Mouse (Mus musculus): Measurements from ENCODE around the gene Kat2b.

DNA sequence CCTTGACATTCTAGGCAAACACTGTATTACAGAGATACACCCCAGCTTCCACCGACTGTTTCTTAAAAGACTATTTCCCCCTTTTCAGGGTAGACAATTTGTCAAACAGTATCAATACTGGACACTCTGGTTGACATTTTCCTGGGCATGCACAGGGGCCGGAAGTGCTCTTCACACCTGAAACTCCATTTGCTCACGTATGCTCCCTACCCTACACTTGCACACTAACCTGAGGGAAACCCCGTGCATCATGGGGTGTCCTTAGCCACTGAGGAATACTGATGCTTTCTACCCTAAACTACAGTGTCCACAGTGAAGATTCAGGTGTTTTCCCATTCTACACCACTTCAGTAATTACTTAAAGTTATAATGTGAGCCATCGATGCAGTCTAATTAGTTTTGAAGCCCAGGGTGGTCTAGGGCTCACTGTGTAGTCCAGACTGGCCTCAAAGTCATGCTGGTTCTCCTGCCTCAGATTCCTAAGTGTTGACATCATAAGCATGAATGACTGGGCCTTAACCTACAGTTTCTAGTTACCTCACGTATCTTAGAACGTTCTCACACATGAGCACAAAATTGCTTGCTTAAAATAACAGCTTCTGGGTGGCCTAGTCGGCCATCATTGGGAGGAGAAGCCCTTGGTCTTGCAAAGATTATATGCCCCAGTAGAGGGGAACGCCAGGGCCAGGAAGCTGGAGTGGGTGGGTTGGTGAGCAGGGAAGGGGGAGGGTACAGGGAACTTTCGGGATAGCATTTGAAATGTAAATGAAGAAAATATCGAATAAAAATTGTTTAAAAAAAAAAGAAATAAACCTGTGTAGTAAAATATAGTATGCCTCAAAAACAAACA lies 30.5 kb downstream of the Kat2b start:
- TF ChIP-seq POLR2A (IDR thresholded peaks at IDR 0.05; ENCODE audit: low read depth, low read length) (no peak), CTCF (IDR thresholded peaks at IDR 0.05; ENCODE audit: extremely low read depth, insufficient read length, insufficient replicate concordance, low read depth, low read length) (no peak)

Data from small intestine, adult 2 months (tissue).